Mouse (Mus musculus) embryonic facial prominence, embryonic 11.5 days (tissue): ENCODE data around the gene Col2a1. TPM values are rescaled to one million over a fixed set of nuclear protein-coding genes. Genes with fewer than 3 reads are reported as not detected.

Experiments
- ATAC-seq: fragments of 200-750 bp; cut with Nextera tagmentation; replicated peaks from 2 replicates; pipeline ENCODE4 v1.8.0; 2017; ENCODE audit warnings: low read depth; ENCODE audit not compliant: insufficient number of reproducible peaks, low FRiP score, low TSS enrichment
- DNase-seq: peaks from one replicate; pipeline ENCODE4 v3.0.0-alpha.2; 2015; ENCODE audit warnings: low spot score
- H3K27ac ChIP-seq: fragments of 300-500 bp; sonication (generic); replicated peaks from 2 replicates; pipeline ENCODE4 v1.5.1; 2014; ENCODE audit warnings: mild to moderate bottlenecking, low read depth, low read length, control low read depth
- H3K27me3 ChIP-seq: fragments of 300-500 bp; sonication (generic); 2 replicates; pipeline ENCODE4 v1.6.1; 2014; ENCODE audit warnings: mild to moderate bottlenecking, low read length, moderate library complexity, mixed read lengths; ENCODE audit not compliant: control insufficient read depth, insufficient read depth
- H3K36me3 ChIP-seq: fragments of 300-500 bp; sonication (generic); replicated peaks from 2 replicates; pipeline ENCODE4 v1.6.1; 2014; ENCODE audit warnings: low read depth, mild to moderate bottlenecking, low read length, moderate library complexity, mixed read lengths; ENCODE audit not compliant: control insufficient read depth, insufficient read depth
- H3K4me1 ChIP-seq: fragments of 300-500 bp; sonication (generic); 2 replicates; pipeline ENCODE4 v1.6.1; 2014; ENCODE audit warnings: low read length, mixed read lengths; ENCODE audit not compliant: control insufficient read depth, insufficient read depth
- H3K4me2 ChIP-seq: fragments of 300-500 bp; sonication (generic); 2 replicates; pipeline ENCODE4 v1.6.1; 2014; ENCODE audit warnings: low read depth, mild to moderate bottlenecking, control low read depth, low read length, moderate library complexity
- H3K4me3 ChIP-seq: fragments of 300-500 bp; sonication (generic); 2 replicates; pipeline ENCODE4 v1.5.1; 2014; ENCODE audit warnings: low read depth, low read length, control low read depth
- H3K9ac ChIP-seq: fragments of 300-500 bp; sonication (generic); replicated peaks from 2 replicates; pipeline ENCODE4 v1.6.1; 2014; ENCODE audit warnings: mild to moderate bottlenecking, control low read depth, low read length
- H3K9me3 ChIP-seq: fragments of 300-500 bp; sonication (generic); replicated peaks from 2 replicates; pipeline ENCODE4 v1.6.1; 2016; ENCODE audit warnings: mild to moderate bottlenecking, low read length, inconsistent platforms, mixed read lengths; ENCODE audit not compliant: control insufficient read depth
- WGBS: fragments of 180-500 bp; shearing (Covaris S2); extraction: QIAGEN DNeasy Blood & Tissue Kit; methylation state at CpG from one replicate; pipeline ENCODE4 v1.1.7; 2014; 5-methylcytosine and 5-hydroxymethylcytosine counted together
- polyA plus RNA-seq: library from polyadenylated mRNA; unstranded; fragments of >200 nt; fragmentation: Nextera tagmentation; extraction: Ambion mirVana; gene quantifications from 2 replicates; pipeline ENCODE4 v1.2.1, GENCODE M21; 2014

The Col2a1 gene
- polyA plus RNA-seq, 1 experiment from 2014 or later, result 161 TPM

DNA sequence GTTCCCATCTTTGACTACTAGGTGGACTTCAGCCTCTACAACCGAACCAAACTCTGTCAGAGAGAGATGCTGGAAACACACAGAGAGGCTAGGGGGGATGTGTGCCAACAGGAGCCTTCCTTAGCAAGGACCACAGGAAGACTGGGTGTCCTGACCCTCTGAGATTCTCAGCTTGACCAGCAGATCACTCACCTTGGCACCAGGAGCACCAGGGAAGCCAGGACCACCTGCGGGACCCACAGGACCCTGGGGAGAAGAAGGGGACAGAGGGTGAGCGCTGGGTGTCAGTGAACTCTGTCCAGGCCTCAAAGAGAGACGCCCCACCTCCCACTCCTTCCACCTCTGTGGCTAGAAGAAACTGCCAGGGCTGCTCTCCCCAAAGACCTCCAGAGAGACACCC is 13.8 kb downstream of the Col2a1 start:
- no peak for ATAC-seq
- Histone ChIP-seq H3K27ac (peak overlapping the region; percentile 96), H3K9me3 (no peaks in the 10 kb centered on the region), H3K4me3 (no peak overlapping the region), H3K36me3 (peaks cover 32% of the 10 kb centered on the region), H3K27me3 (no peaks in the 10 kb centered on the region), H3K4me2 (no peak overlapping the region; the same call in 1 of the 2 replicates), H3K4me1 (peaks cover 32% of the 10 kb centered on the region), H3K9ac (peak overlapping the region; percentile 54)
- WGBS, result 7% methylated on average over 3 of the region's 4 CpGs
- DNase-seq, result no peak

DNA sequence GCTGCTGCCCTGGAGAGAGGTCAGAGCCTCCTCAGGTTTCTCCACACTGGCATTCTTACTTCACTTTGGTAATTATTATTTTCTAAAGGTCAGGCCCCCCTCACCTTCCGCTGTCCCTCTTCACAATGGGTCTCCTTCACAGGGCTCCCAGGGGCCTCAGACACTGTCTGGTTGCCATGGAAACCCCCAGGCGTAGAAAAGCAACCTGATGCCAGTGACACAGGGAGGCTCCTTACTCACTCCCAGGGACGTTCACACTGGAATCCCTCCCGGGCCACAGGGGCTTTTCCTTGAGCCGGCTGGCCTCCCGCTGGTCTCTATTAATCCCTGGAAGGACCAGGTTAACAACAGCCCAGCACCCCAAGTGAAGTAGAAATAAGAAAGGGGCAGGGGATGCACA is 14.4 kb downstream of the Col2a1 start:
- no peak overlapping the region for H3K4me3 ChIP-seq
- peak overlapping the region; percentile 29 for H3K4me2 ChIP-seq
- DNase-seq (peak; percentile 95), ATAC-seq (peak; percentile 83)
- no peak overlapping the region; the same call in none of the 2 replicates for H3K9ac ChIP-seq
- 0% methylated on average over 6 of the region's 6 CpGs for WGBS
- H3K27me3 ChIP-seq, result no peaks in the 10 kb centered on the region
- peak overlapping the region; percentile 96 for H3K27ac ChIP-seq
- H3K4me1 ChIP-seq, result peaks cover 32% of the 10 kb centered on the region
- H3K36me3 ChIP-seq, result peaks cover 35% of the 10 kb centered on the region
- no peaks in the 10 kb centered on the region for H3K9me3 ChIP-seq

DNA sequence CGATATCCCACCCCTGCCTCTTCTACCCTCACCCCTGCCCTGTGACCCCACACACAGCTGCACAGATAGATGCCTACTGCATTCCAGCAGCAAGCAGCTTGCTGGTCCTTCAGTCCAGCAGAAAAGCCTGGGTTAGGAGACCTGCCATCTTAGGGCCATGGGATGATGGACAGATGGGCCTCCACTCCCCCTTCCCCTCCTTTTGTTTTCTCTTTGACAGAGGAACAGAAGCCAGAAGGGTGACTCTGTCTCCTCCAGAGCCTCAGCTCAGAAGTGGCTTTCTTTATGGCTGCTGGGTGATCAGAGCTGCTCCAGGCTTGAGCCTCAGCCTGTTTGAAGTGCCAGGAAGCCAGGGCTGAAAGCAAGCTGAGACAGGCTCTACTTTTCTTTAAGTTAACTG is 15.0 kb downstream of the Col2a1 start:
- peaks cover 40% of the 10 kb centered on the region for H3K36me3 ChIP-seq
- H3K4me2 ChIP-seq, result no peak overlapping the region
- H3K9me3 ChIP-seq, result no peaks in the 10 kb centered on the region
- WGBS, result 0% methylated on average over 1 of the region's 1 CpGs
- peak; percentile 61 for DNase-seq
- H3K4me3 ChIP-seq, result no peak overlapping the region
- H3K27me3 ChIP-seq, result no peaks in the 10 kb centered on the region
- H3K4me1 ChIP-seq, result peaks cover 32% of the 10 kb centered on the region
- H3K27ac ChIP-seq, result peak overlapping the region; percentile 96
- H3K9ac ChIP-seq, result no peak overlapping the region; the same call in 1 of the 2 replicates
- ATAC-seq, result 0 out of 2 replicates have a peak, but pooled peaks have one; percentile 11

DNA sequence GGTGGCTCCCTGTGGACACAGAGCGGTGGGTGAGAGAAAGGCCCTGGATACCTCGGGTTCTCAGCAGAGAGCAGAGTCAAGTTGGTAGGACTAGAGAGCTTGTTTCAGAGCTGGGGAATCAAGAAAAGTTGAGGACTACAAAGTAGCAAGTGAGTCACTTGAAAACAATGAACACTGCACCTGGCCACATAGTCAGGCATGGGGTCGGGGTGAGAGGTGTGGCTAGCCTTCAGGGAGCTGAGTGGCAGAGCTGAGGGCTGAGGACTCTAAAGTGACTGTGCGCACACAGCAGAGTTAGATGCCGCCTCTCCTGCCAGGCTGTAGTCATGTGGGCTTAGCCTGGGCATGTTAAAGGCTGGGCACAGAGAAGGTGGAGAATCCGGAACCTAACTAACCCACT is 22.9 kb downstream of the Col2a1 start:
- Histone ChIP-seq H3K9ac (no peak overlapping the region), H3K9me3 (no peaks in the 10 kb centered on the region), H3K4me3 (no peak overlapping the region), H3K36me3 (peaks cover 83% of the 10 kb centered on the region), H3K4me1 (no peaks in the 10 kb centered on the region), H3K4me2 (no peak overlapping the region), H3K27ac (no peak overlapping the region), H3K27me3 (no peaks in the 10 kb centered on the region)
- ATAC-seq (no peak), DNase-seq (no peak)
- WGBS, result 94% methylated on average over 6 of the region's 6 CpGs

DNA sequence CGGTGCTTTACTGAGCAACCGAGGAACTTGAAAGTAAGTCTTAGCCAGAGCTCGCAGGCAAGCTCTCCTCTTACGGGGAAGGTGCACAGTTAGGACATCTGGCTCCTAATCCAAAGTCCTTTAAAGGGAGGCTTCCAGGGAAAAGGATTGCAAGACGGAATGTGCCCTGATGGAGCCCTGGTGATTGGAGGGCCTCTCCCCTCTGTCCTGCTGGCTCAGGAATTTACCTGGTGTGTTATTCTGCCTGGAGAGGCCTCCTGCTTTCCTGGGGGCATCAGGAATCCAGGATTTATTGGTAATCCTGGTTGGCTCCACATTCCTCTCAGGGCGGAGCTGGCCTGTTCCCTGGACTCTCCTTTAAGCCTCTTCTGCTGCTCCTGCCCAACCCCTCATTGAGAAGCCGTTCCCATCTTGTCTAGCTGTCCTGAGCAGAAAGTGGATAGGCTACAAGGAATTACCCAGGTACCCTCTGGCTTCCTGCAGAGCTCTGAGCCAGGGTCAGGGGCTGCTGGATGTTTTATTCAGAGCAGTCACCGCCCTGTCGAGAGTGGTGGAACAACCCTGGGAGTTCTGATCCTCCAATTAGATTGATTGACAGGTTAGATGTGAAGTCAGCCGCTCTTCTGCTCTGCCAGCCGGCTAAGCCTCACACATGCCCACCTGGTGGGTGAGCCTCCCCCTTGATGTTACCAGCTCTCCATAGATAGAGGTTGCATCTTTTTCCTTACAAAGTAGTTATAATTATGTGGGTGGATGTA is 31.1 kb downstream of the Col2a1 start:
- Histone ChIP-seq H3K27ac (0 out of 2 replicates have a peak overlapping the region, but pooled peaks have one; percentile 13), H3K36me3 (peaks cover 21% of the 10 kb centered on the region), H3K9me3 (no peaks in the 10 kb centered on the region), H3K9ac (peak overlapping the region; percentile 9; the same call in 1 of the 2 replicates), H3K4me3 (no peak overlapping the region), H3K4me1 (no peaks in the 10 kb centered on the region), H3K27me3 (no peaks in the 10 kb centered on the region), H3K4me2 (no peak overlapping the region)
- no peak for ATAC-seq
- peak; percentile 4 for DNase-seq
- 23% methylated on average over 11 of the region's 11 CpGs for WGBS

DNA sequence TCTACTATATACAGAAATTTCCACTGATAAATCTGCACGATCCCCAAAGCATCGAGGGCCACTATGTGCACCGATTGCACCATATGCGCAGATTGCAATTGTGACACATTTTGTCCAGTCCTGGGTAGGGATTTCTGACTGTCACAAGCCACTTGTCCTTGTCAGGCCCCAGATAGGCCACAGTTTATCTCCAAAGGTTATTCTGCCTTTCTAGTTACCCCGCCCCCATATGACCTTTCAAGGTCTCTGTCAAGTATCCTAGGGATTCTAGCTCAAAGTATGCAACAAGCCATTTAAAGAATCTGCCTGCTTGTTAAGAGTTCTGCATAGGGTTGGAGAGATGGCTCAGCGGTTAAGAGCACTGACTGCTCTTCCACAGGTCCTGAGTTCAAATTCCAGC is 31.9 kb downstream of the Col2a1 start:
- DNase-seq (no peak), ATAC-seq (no peak)
- peaks cover 14% of the 10 kb centered on the region for H3K36me3 ChIP-seq
- H3K9me3 ChIP-seq, result no peaks in the 10 kb centered on the region
- H3K9ac ChIP-seq, result no peak overlapping the region
- no peak overlapping the region for H3K4me3 ChIP-seq
- H3K4me2 ChIP-seq, result no peak overlapping the region
- no peak overlapping the region for H3K27ac ChIP-seq
- no peaks in the 10 kb centered on the region for H3K27me3 ChIP-seq
- H3K4me1 ChIP-seq, result no peaks in the 10 kb centered on the region
- 91% methylated on average over 6 of the region's 6 CpGs for WGBS

DNA sequence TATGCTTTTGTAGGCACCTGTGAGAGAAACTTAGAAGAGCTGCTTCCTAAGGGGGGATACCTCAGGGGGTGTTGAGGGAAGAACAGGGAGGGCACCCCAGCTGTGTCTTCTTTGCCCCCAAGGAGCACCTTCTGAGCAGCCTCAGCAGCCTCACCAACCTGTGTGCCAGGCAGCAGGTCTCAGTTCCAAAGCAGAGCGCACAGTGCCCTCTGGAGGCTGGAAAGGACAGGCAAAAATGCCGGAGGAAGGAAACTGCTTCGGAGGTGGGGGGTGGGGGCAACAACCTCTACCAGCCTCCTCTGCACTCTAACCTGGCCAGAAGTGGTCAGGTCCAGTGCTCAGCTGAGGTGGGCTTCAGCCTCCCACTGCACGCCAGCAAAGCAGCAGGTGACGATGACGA is 34.2 kb downstream of the Col2a1 start:
- no peaks in the 10 kb centered on the region for H3K9me3 ChIP-seq
- 42% methylated on average over 6 of the region's 6 CpGs for WGBS
- no peak overlapping the region for H3K27ac ChIP-seq
- no peaks in the 10 kb centered on the region for H3K27me3 ChIP-seq
- ATAC-seq (no peak), DNase-seq (peak; percentile 60)
- H3K4me1 ChIP-seq, result no peaks in the 10 kb centered on the region
- H3K36me3 ChIP-seq, result no peaks in the 10 kb centered on the region
- H3K9ac ChIP-seq, result no peak overlapping the region
- H3K4me3 ChIP-seq, result no peak overlapping the region
- no peak overlapping the region for H3K4me2 ChIP-seq

DNA sequence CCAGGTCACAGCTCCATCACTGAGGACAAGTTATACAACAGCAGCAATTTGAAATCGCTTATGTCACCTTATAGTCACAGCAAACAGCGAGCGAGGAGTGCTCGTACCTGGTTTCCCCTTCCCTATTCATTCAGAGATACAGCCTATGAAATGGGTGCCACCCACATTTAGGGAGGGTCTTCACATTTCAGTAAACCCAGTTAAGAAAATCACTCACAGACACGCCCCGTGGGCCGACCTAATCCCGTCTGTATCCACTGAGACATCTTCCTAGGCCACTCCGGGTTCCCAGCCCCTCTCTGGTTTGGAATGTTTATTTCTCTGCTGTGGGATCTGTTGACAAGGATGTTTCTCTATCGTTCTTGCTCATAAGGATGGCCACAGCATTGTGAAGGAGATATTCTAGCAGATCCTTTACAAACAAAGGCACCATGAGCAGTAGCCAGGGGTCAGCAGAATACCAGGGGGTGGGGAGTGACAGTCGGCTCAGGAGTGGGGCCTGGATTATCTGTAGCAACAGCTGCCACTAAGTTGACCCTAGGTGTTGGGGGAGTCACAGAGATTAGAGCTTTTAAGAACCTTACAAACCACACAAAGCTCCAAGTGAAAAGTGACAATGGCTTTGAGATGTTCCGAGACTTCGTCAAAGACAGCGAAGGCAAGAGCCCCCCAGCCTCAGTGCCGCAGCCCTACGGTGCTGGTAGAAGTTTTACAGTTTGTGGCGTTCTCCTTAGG is 39.0 kb downstream of the Col2a1 start:
- ATAC-seq (no peak), DNase-seq (no peak)
- Histone ChIP-seq H3K27me3 (no peaks in the 10 kb centered on the region), H3K4me3 (no peak overlapping the region), H3K9me3 (no peaks in the 10 kb centered on the region), H3K4me2 (no peak overlapping the region), H3K27ac (no peak overlapping the region), H3K36me3 (no peaks in the 10 kb centered on the region), H3K9ac (no peak overlapping the region), H3K4me1 (no peaks in the 10 kb centered on the region)
- WGBS, result 61% methylated on average over 17 of the region's 17 CpGs
